Mouse (Mus musculus): ENCODE measurements around the gene Zfp691.

GRCm38 (mm10) chr4:119157186-119157585 is 16.8 kb downstream of the Zfp691 start:
- TF ChIP-seq POLR2A (IDR thresholded peaks at IDR 0.05; ENCODE audit: control insufficient read depth in 1 of 2, insufficient read depth in 1 of 2, low read depth in 1 of 2, low read length in 2 of 2, poor library complexity in 1 of 2) (no peak), EP300 (IDR thresholded peaks at IDR 0.05; ENCODE audit: low read depth in 1 of 2, low read length in 2 of 2) (no peak), CTCF (IDR thresholded peaks at IDR 0.05 in 2 of 3, conservative IDR thresholded peaks at IDR 0.05 in 1 of 3; ENCODE audit: control insufficient read depth in 1 of 3, insufficient read depth in 1 of 3, low read depth in 2 of 3, low read length in 3 of 3, poor library complexity in 1 of 3, severe bottlenecking in 1 of 3) (peak; percentile 70 to 78 (median 72)), GATA1 (IDR thresholded peaks at IDR 0.05; ENCODE audit: low read depth, low read length) (peak; percentile 17; the same call in 1 of the 2 replicates), ZMIZ1 (IDR thresholded peaks at IDR 0.05; ENCODE audit: low read depth, low read length) (no peak), SIN3A (IDR thresholded peaks at IDR 0.05; ENCODE audit: low read length) (no peak), NRF1 (IDR thresholded peaks at IDR 0.05; ENCODE audit: insufficient read depth, low read depth, low read length, poor library complexity, severe bottlenecking) (no peak), E2F4 (IDR thresholded peaks at IDR 0.05; ENCODE audit: borderline replicate concordance, low read depth, low read length) (no peak), MAX (IDR thresholded peaks at IDR 0.05; ENCODE audit: low read length) (no peak), JUND (IDR thresholded peaks at IDR 0.05; ENCODE audit: low read depth, low read length) (no peak), MYC (IDR thresholded peaks at IDR 0.05; ENCODE audit: low read depth, low read length) (no peak)
